Mouse (Mus musculus) heart, adult 2 months (tissue): ENCODE results near the gene Hoxc6. TPM values are rescaled to one million over a fixed set of nuclear protein-coding genes. Genes with fewer than 3 reads are reported as not detected.

Experiments used
- DNase-seq, 2 experiments: peaks; one replicate each; pipeline ENCODE4 v3.0.0; 2021
- H3K27ac ChIP-seq: fragments of 200-600 bp; 2 replicates; pipeline ENCODE4 v1.8.1; 2022
- H3K27me3 ChIP-seq: fragments of 200-500 bp; 2 replicates; pipeline ENCODE4 v1.6.1; 2012; ENCODE audit warnings: mild to moderate bottlenecking, low read length, inconsistent platforms, mixed read lengths; ENCODE audit not compliant: control insufficient read depth, insufficient read depth
- H3K36me3 ChIP-seq: fragments of 200-500 bp; 2 replicates; pipeline ENCODE4 v1.6.1; 2012; ENCODE audit warnings: low read length, inconsistent platforms; ENCODE audit not compliant: control insufficient read depth, insufficient read depth
- H3K4me1 ChIP-seq: fragments of 200-500 bp; 2 replicates; pipeline ENCODE4 v1.6.1; 2011; ENCODE audit warnings: low read length; ENCODE audit not compliant: control insufficient read depth, insufficient read depth
- H3K4me3 ChIP-seq: fragments of 200-600 bp; 2 replicates; pipeline ENCODE4 v1.8.1; 2022
- H3K79me2 ChIP-seq: fragments of 200-500 bp; replicated peaks from 2 replicates; pipeline ENCODE4 v1.6.1; 2012; ENCODE audit warnings: mild to moderate bottlenecking, inconsistent platforms, low read length, moderate library complexity, mixed read lengths; ENCODE audit not compliant: control insufficient read depth, insufficient read depth
- H3K9ac ChIP-seq: fragments of 200-500 bp; 2 replicates; pipeline ENCODE4 v1.6.1; 2012; ENCODE audit warnings: low read depth, mild to moderate bottlenecking, control low read depth, inconsistent platforms, low read length, mixed read lengths
- CTCF ChIP-seq: fragments of 200-600 bp; IDR thresholded peaks from 2 replicates; pipeline ENCODE4 v1.8.1; 2022; ENCODE audit warnings: antibody characterized with exemption, mild to moderate bottlenecking, moderate library complexity
- EP300 ChIP-seq: fragments of 200-500 bp; IDR thresholded peaks from 2 replicates; pipeline ENCODE4 v1.6.1; 2011; ENCODE audit warnings: low read depth, low read length, control low read depth; ENCODE audit not compliant: insufficient read depth
- POLR2A ChIP-seq: fragments of 200-500 bp; IDR thresholded peaks from 2 replicates; pipeline ENCODE4 v1.6.1; 2011; ENCODE audit warnings: mild to moderate bottlenecking, low read depth, low read length, control low read depth; ENCODE audit not compliant: insufficient read depth
- WGBS: fragments of 180-500 bp; shearing (Covaris S2); methylation state at CpG from one replicate; pipeline ENCODE4 v1.1.7; 2018; 5-methylcytosine and 5-hydroxymethylcytosine counted together
- intact Hi-C: fragments of 180-260 bp; cut with DNase I; formaldehyde crosslinking; loops from one replicate; pipeline ENCODE4 v1.15.1; 2025
- polyA plus RNA-seq: library from polyadenylated mRNA; depleted of rRNA; stranded (reverse); fragments of >200 nt; gene quantifications from 2 replicates; pipeline ENCODE4 v1.2.3, GENCODE M21; 2012
- total RNA-seq, 2 experiments: library from RNA; stranded (reverse); gene quantifications; 2 replicates each; pipeline ENCODE4 v1.2.3; 2021

The Hoxc6 gene
- total and polyA plus RNA-seq, 3 experiments: not detected

DNA sequence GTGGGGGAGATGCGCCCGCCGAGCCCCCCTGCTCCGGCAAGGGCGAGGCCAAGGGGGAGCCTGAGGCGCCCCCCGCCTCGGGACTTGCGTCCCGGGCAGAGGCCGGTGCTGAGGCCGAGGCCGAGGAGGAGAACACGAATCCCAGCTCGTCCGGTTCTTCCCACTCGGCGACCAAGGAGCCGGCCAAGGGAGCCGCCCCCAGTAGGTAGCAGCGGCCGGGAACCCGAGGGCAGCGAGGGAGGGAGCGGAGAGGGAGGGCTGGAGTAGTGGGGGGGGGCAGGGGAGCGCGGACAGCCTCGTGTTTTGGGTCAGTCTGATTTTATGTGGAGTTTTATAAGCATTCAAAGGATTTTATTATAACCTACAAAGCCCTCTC lies 43.1 kb upstream of the Hoxc6 start:
- no peak for DNase-seq
- H3K27me3 ChIP-seq: peaks cover 38% of the 10 kb centered on the region
- under 1% methylated on average over 28 of the region's 28 CpGs for WGBS
- no peak overlapping the region for H3K9ac ChIP-seq
- no peaks in the 10 kb centered on the region for H3K4me1 ChIP-seq
- H3K36me3 ChIP-seq: no peaks in the 10 kb centered on the region
- H3K27ac ChIP-seq: no peak overlapping the region
- intact Hi-C loops: no loop called here
- no peaks in the 10 kb centered on the region for H3K79me2 ChIP-seq
- no peak for TF ChIP-seq CTCF
- no peak for TF ChIP-seq POLR2A
- TF ChIP-seq EP300: no peak
- H3K4me3 ChIP-seq: no peak overlapping the region

DNA sequence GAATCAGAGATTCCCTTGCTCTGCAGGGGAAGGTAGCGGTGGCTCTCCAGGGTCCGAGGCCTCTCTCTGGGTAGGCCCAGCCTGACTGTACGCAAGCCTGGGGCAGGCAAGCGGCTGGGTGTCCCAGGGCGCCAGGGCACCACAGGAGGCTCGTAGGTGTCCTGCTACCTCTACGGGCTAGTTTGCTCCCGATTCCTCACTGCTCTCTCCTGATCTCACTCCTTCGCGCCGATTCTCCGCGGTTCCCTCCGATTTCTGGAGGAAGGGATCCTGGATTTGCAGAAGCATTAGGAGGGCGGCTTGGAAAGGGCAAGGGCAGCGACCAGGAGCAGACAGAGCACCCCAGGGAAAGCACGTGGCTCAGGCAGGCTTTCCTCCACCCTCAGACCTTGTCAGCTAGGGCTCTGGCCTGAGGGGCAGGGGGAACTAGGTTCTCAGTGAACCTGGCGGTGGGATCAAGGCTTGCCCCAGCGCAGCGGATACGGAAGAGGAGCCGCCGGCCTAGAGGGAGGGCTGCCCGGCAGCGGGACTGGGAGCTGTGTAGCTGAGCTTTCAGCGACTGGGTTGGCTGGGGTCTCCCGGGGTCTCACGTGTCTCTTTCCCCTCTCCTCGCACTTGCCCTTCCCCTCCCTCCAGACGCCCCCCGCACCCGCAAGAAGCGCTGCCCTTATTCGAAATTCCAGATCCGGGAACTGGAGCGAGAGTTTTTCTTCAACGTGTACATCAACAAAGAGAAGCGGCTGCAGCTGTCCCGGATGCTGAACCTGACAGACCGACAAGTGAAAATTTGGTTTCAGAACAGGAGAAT lies 42.0 kb upstream of the Hoxc6 start:
- Histone ChIP-seq H3K79me2 (no peaks in the 10 kb centered on the region), H3K27me3 (peaks cover 37% of the 10 kb centered on the region), H3K9ac (no peak overlapping the region), H3K4me1 (no peaks in the 10 kb centered on the region), H3K4me3 (no peak overlapping the region), H3K36me3 (no peaks in the 10 kb centered on the region), H3K27ac (no peak overlapping the region)
- TF ChIP-seq POLR2A (no peak), EP300 (no peak), CTCF (no peak)
- DNase-seq: no peak
- intact Hi-C loops: no loop called here
- WGBS: 3% methylated on average over 40 of the region's 40 CpGs

DNA sequence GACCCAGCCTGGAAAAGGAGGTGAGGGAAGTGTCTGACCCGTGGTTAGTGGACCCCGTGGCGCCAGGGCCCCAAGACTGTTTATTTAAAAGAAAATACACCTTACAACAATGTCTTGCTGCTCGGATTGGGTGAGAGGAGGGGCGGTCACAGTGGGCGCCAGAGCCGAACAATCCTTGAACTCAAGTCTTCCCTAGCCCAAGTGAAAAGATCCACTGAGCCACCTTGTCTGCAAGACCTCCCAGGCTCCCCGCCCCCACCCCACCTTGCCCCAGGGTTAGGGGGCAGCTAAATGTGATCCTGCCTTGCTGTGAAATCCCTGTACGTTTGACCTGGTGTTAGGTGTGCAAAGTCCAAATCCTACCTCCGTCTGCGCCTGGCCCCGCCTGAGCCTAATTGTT lies 41.2 kb upstream of the Hoxc6 start:
- Histone ChIP-seq H3K36me3 (no peaks in the 10 kb centered on the region), H3K9ac (no peak overlapping the region), H3K27me3 (peaks cover 37% of the 10 kb centered on the region), H3K4me1 (no peaks in the 10 kb centered on the region), H3K4me3 (no peak overlapping the region), H3K27ac (no peak overlapping the region), H3K79me2 (no peaks in the 10 kb centered on the region)
- intact Hi-C loops: no loop called here
- WGBS: 5% methylated on average over 12 of the region's 12 CpGs
- DNase-seq: no peak
- TF ChIP-seq CTCF (no peak), EP300 (no peak), POLR2A (no peak)

DNA sequence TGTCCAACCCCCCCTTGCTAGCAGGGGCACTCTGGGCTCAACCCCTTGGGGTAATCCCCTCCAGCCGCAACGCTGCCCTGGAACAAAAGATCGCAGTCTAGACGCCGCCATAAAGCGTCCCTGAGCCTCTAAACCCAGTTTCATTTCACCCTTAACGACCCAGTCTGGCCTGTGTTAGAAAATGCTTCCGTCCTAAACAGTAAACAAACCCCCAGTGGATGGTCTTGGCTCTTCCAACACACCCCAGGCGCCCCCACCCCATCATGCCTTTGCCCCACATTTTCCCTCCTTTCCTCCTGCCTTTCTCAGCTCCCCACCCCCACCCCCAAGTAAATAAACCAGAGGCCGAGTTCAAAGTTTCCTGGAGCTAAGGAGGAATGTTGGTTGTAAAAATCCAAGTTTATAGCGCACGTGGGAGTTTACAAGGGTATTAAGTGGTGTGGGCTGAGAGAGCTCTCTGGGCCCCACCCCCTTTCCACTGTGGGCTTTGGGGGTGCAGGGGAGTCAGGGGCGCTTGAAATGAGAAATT lies 38.3 kb upstream of the Hoxc6 start:
- no peak overlapping the region for H3K27ac ChIP-seq
- no peaks in the 10 kb centered on the region for H3K36me3 ChIP-seq
- no peak for DNase-seq
- peaks cover 35% of the 10 kb centered on the region for H3K27me3 ChIP-seq
- WGBS: 3% methylated on average over 13 of the region's 13 CpGs
- no peak for TF ChIP-seq EP300
- no peak for TF ChIP-seq CTCF
- TF ChIP-seq POLR2A: no peak
- H3K4me3 ChIP-seq: no peak overlapping the region
- H3K9ac ChIP-seq: no peak overlapping the region
- no peaks in the 10 kb centered on the region for H3K79me2 ChIP-seq
- H3K4me1 ChIP-seq: no peaks in the 10 kb centered on the region
- intact Hi-C loops: no loop called here

DNA sequence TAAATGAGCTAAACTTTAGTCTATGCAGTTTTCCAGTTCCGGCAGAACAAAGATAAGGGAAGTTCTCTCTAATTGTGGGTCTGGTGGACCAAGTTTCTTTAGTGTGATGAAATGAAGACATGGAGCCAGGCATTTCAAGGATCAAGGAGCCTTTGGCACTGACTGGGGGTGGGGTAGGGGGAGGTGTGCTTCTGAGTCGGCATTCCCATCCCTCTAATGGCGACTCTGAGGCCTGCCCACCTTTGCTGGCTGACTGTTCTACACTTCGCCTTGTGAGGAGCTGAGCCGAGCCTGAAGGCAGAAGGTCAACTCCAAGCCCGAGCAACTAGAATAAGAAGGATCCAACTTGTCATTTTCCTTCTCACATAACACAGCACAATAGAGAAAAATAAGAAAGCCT lies 36.3 kb upstream of the Hoxc6 start:
- no peaks in the 10 kb centered on the region for H3K36me3 ChIP-seq
- TF ChIP-seq POLR2A (no peak), CTCF (no peak)
- H3K4me3 ChIP-seq: no peak overlapping the region
- no peak overlapping the region for H3K9ac ChIP-seq
- peaks cover 37% of the 10 kb centered on the region for H3K27me3 ChIP-seq
- no peak for DNase-seq
- no peaks in the 10 kb centered on the region for H3K79me2 ChIP-seq
- intact Hi-C loops: no loop called here
- 6% methylated on average over 6 of the region's 6 CpGs for WGBS
- no peak overlapping the region for H3K27ac ChIP-seq
- H3K4me1 ChIP-seq: no peaks in the 10 kb centered on the region

DNA sequence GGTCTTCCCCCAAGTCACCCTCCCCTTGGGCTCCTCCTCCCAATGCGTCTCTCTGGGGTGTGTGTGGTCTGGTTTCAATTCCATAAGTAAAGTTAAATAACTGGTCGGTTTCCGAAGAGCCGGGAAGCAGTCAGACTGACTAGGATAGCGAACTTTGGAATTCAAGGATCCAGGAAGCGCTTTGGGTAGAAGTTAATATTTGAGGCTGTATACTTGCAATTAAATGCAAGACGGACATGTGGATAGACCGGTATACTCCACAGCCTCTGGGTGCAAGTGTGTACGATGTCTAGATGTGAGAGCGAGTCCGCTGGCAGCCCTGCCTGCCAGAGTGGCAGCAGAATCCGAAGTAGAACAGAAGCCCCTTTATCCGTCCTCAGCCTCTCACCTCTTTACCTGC lies 35.6 kb upstream of the Hoxc6 start:
- intact Hi-C loops: no loop called here
- DNase-seq: no peak

More for the DNA sequence above, 35.6 kb upstream of the Hoxc6 start:
- no peaks in the 10 kb centered on the region for H3K4me1 ChIP-seq
- peaks cover 40% of the 10 kb centered on the region for H3K27me3 ChIP-seq
- no peaks in the 10 kb centered on the region for H3K36me3 ChIP-seq
- H3K79me2 ChIP-seq: no peaks in the 10 kb centered on the region
- H3K27ac ChIP-seq: no peak overlapping the region
- no peak for TF ChIP-seq EP300
- no peak for TF ChIP-seq POLR2A
- no peak for TF ChIP-seq CTCF
- H3K9ac ChIP-seq: no peak overlapping the region
- H3K4me3 ChIP-seq: no peak overlapping the region
- WGBS: 7% methylated on average over 13 of the region's 13 CpGs
